Mouse (Mus musculus) lung, embryonic 14.5 days (tissue): Measurements from ENCODE around the gene Pwp2. TPM values are rescaled to one million over a fixed set of nuclear protein-coding genes. Genes with fewer than 3 reads are reported as not detected.

Experiments
- ATAC-seq: fragments of 200-750 bp; cut with Nextera tagmentation; 2 replicates; pipeline ENCODE4 v1.8.0; 2017; ENCODE audit warnings: mild to moderate bottlenecking, moderate TSS enrichment, moderate library complexity; ENCODE audit not compliant: insufficient read depth
- DNase-seq: peaks from one replicate; pipeline ENCODE4 v3.0.0-alpha.2; 2015
- H3K27ac ChIP-seq: fragments of 300-500 bp; sonication (generic); 2 replicates; pipeline ENCODE4 v1.5.1; 2014; ENCODE audit warnings: low read depth, mild to moderate bottlenecking, moderate library complexity
- H3K27me3 ChIP-seq: fragments of 300-500 bp; sonication (generic); 2 replicates; pipeline ENCODE4 v1.6.1; 2014; ENCODE audit warnings: low read length, control low read depth; ENCODE audit not compliant: insufficient read depth
- H3K36me3 ChIP-seq: fragments of 300-500 bp; sonication (generic); 2 replicates; pipeline ENCODE4 v1.6.1; 2014; ENCODE audit warnings: control low read depth; ENCODE audit not compliant: insufficient read depth
- H3K4me1 ChIP-seq: fragments of 300-500 bp; sonication (generic); 2 replicates; pipeline ENCODE4 v1.6.1; 2014; ENCODE audit warnings: antibody characterized with exemption, control low read depth; ENCODE audit not compliant: insufficient read depth
- H3K4me2 ChIP-seq: fragments of 300-500 bp; sonication (generic); 2 replicates; pipeline ENCODE4 v1.6.1; 2014; ENCODE audit warnings: mild to moderate bottlenecking
- H3K4me3 ChIP-seq: fragments of 300-500 bp; sonication (generic); 2 replicates; pipeline ENCODE4 v1.5.1; 2014; ENCODE audit warnings: low read depth, low read length
- H3K9ac ChIP-seq: fragments of 300-500 bp; sonication (generic); 2 replicates; pipeline ENCODE4 v1.6.1; 2014
- H3K9me3 ChIP-seq: fragments of 300-500 bp; sonication (generic); 2 replicates; pipeline ENCODE4 v1.6.1; 2016; ENCODE audit warnings: low read depth, low read length, control low read depth
- CTCF ChIP-seq: IDR thresholded peaks from 2 replicates; pipeline ENCODE4 v1.5.1; 2016; ENCODE audit warnings: antibody characterized with exemption, low read depth
- WGBS: fragments of 180-500 bp; shearing (Covaris S2); extraction: QIAGEN DNeasy Blood & Tissue Kit; methylation state at CpG from one replicate; pipeline ENCODE4 v1.1.7; 2014; 5-methylcytosine and 5-hydroxymethylcytosine counted together
- polyA plus RNA-seq: library from polyadenylated mRNA; unstranded; fragments of >200 nt; fragmentation: Nextera tagmentation; extraction: Ambion mirVana; gene quantifications from 2 replicates; pipeline ENCODE4 v1.2.1, GENCODE M21; 2014

Pwp2 gene
- polyA plus RNA-seq, 1 experiment from 2014 or later, result 21.8 TPM

DNA sequence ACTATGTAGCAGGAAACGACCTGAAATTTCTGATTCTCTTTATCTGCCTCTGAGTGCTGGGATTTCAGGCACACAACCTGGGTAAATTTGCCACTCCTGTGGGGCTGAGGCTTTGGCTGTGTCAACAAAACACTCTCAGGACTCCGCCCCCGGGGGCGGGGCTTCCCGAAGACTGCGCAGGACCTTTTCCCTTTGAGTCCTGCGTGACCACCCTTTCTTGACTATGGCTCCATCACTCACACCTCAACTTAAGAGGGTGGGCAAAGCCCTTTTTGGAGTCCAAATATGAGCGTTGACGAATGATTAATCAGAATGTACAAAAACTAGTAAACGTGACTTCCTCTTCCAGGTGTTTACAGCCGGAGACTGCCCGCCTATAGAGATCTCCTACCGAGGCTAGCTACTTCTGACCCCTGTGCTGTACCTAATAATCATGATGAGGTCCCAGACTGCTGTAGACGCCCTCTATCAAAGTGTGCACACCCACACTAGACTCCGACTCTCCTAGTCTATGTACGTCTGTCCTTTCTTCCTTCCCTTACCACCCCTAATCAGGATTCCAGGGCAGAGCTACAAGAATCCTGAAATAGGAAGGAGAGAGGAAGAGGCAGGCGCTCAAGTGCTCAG lies 25.6 kb downstream of the Pwp2 start:
- H3K27ac ChIP-seq, result no peak overlapping the region
- H3K9me3 ChIP-seq, result no peaks in the 10 kb centered on the region
- H3K4me2 ChIP-seq, result peak overlapping the region; percentile 47
- no peak overlapping the region for H3K9ac ChIP-seq
- 15% methylated on average over 17 of the region's 17 CpGs for WGBS
- peaks cover 7% of the 10 kb centered on the region; the same call in 1 of the 2 replicates for H3K4me1 ChIP-seq
- DNase-seq, result peak; percentile 81
- peak; percentile 39 for ATAC-seq
- TF ChIP-seq CTCF, result no peak
- H3K4me3 ChIP-seq, result peak overlapping the region; percentile 7; the same call in 1 of the 2 replicates
- H3K27me3 ChIP-seq, result no peaks in the 10 kb centered on the region
- peaks cover 27% of the 10 kb centered on the region for H3K36me3 ChIP-seq

GRCm38 (mm10) chr10:78158041-78158440 lies 26.9 kb downstream of the Pwp2 start:
- Histone ChIP-seq H3K4me3 (no peak overlapping the region), H3K4me1 (peaks cover 7% of the 10 kb centered on the region; the same call in 1 of the 2 replicates), H3K27ac (no peak overlapping the region), H3K27me3 (no peaks in the 10 kb centered on the region), H3K9ac (no peak overlapping the region), H3K36me3 (peaks cover 14% of the 10 kb centered on the region), H3K9me3 (no peaks in the 10 kb centered on the region), H3K4me2 (no peak overlapping the region)
- ATAC-seq (no peak), DNase-seq (peak; percentile 40)
- TF ChIP-seq CTCF, result no peak
- WGBS, result 73% methylated on average over 15 of the region's 15 CpGs

- TF ChIP-seq CTCF, result no peak
- DNase-seq, result peak; percentile 66
- 38% methylated on average over 6 of the region's 6 CpGs for WGBS
Observed at GRCm38 (mm10) chr10:78156926-78157325, 28.0 kb downstream of the Pwp2 start.

DNA sequence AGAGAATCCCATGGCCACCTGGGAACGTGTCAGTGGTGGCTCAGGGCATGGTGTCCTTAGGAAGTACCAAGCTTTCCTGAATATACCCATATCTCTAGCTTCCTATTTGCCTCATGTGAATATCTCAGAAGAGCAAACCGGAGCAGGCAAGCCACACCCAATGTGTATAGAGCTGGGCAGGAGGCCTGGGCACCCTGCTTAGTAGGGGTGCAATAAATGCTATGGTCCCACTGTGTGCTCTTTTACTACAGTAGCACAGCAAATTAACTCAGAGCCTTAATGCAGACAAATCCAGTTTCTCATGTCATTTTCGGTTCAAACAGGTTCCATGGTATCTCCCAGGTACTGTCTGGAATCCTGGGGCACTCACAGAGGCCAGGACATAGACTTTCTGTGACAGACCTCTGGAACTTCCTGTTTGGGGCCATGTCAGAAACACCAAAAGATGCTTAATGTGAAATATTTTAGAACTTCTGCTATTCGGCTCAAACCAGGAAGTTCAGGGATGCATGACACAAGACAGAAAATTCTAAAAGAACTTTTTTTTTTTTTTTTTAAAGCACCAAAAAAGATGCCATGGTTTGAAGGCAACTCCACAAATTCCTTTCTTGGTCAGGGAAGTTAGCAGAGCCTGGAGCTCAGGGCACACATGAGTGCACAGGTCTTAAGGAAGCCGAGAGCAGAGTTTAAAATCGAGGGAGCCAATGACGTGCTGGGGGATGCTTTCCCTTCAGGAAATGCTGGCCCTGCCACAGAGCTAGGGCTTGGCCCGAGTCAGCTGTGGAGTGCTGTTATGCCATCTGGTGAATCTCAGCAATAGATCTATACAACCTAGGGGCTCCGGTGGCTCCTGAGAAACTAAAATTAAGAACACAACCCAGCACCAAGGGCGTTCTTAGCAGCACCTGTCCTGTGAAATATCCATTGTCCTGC lies 35.8 kb downstream of the Pwp2 start:
- Histone ChIP-seq H3K4me3 (no peak overlapping the region), H3K27me3 (no peaks in the 10 kb centered on the region), H3K4me1 (no peaks in the 10 kb centered on the region), H3K9ac (no peak overlapping the region), H3K27ac (no peak overlapping the region), H3K4me2 (no peak overlapping the region), H3K9me3 (no peaks in the 10 kb centered on the region), H3K36me3 (no peaks in the 10 kb centered on the region)
- ATAC-seq (no peak), DNase-seq (no peak)
- no peak for TF ChIP-seq CTCF
- 59% methylated on average over 10 of the region's 10 CpGs for WGBS

More at GRCm38 (mm10) chr10:78156926-78157325, 28.0 kb downstream of the Pwp2 start:
- Histone ChIP-seq H3K27me3 (no peaks in the 10 kb centered on the region), H3K4me2 (no peak overlapping the region), H3K4me3 (no peak overlapping the region), H3K4me1 (peaks cover 7% of the 10 kb centered on the region; the same call in 1 of the 2 replicates), H3K9me3 (no peaks in the 10 kb centered on the region), H3K9ac (no peak overlapping the region), H3K36me3 (0 out of 2 replicates have a peak, but pooled peaks cover 3% of the 10 kb centered on the region), H3K27ac (no peak overlapping the region)
- ATAC-seq, result no peak

- Histone ChIP-seq H3K9ac (no peak overlapping the region), H3K4me1 (no peaks in the 10 kb centered on the region), H3K27ac (no peak overlapping the region), H3K36me3 (no peaks in the 10 kb centered on the region), H3K4me2 (no peak overlapping the region), H3K9me3 (no peaks in the 10 kb centered on the region), H3K27me3 (no peaks in the 10 kb centered on the region), H3K4me3 (no peak overlapping the region)
- DNase-seq, result no peak
- 69% methylated on average over 4 of the region's 4 CpGs for whole genome bisulfite sequencing
- TF ChIP-seq CTCF, result no peak
- ATAC-seq, result no peak
Observed at GRCm38 (mm10) chr10:78147908-78148441, 37.0 kb downstream of the Pwp2 start.

- WGBS, result 42% methylated on average over 8 of the region's 8 CpGs
- H3K27me3 ChIP-seq, result no peaks in the 10 kb centered on the region
- no peak overlapping the region for H3K4me3 ChIP-seq
- no peaks in the 10 kb centered on the region for H3K36me3 ChIP-seq
- DNase-seq (no peak), ATAC-seq (no peak)
- H3K4me1 ChIP-seq, result peaks cover 8% of the 10 kb centered on the region; the same call in 1 of the 2 replicates
- H3K4me2 ChIP-seq, result no peak overlapping the region
- H3K9me3 ChIP-seq, result no peaks in the 10 kb centered on the region
- no peak overlapping the region for H3K27ac ChIP-seq
- no peak overlapping the region for H3K9ac ChIP-seq
- TF ChIP-seq CTCF, result no peak
Observed at GRCm38 (mm10) chr10:78143727-78144505, 41.0 kb downstream of the Pwp2 start.
